Mouse (Mus musculus) lung, embryonic 16.5 days (tissue): Measurements from ENCODE around the gene Sdk2. TPM values are rescaled to one million over a fixed set of nuclear protein-coding genes. Genes with fewer than 3 reads are reported as not detected.

ENCODE experiments used
- ATAC-seq: fragments of 200-750 bp; cut with Nextera tagmentation; 2 replicates; pipeline ENCODE4 v1.8.0; 2017; ENCODE audit warnings: low read depth, mild to moderate bottlenecking, moderate library complexity
- H3K27ac ChIP-seq: fragments of 300-500 bp; sonication (generic); 2 replicates; pipeline ENCODE4 v1.5.1; 2014; ENCODE audit warnings: mild to moderate bottlenecking, control low read depth, low read length
- H3K27me3 ChIP-seq: fragments of 300-500 bp; sonication (generic); 2 replicates; pipeline ENCODE4 v1.6.1; 2014; ENCODE audit warnings: low read depth, low read length, mixed read lengths; ENCODE audit not compliant: control insufficient read depth, insufficient read depth
- H3K36me3 ChIP-seq: fragments of 300-500 bp; sonication (generic); 2 replicates; pipeline ENCODE4 v1.6.1; 2014; ENCODE audit warnings: low read length; ENCODE audit not compliant: control insufficient read depth, insufficient read depth
- H3K4me1 ChIP-seq: fragments of 300-500 bp; sonication (generic); replicated peaks from 2 replicates; pipeline ENCODE4 v1.6.1; 2014; ENCODE audit warnings: low read length, mixed read lengths; ENCODE audit not compliant: control insufficient read depth, insufficient read depth
- H3K4me2 ChIP-seq: fragments of 300-500 bp; sonication (generic); 2 replicates; pipeline ENCODE4 v1.6.1; 2014; ENCODE audit warnings: low read depth, low read length, control low read depth
- H3K4me3 ChIP-seq: fragments of 300-500 bp; sonication (generic); 2 replicates; pipeline ENCODE4 v1.5.1; 2014; ENCODE audit warnings: mild to moderate bottlenecking, low read length, control low read depth
- H3K9ac ChIP-seq: fragments of 300-500 bp; sonication (generic); 2 replicates; pipeline ENCODE4 v1.6.1; 2014; ENCODE audit warnings: low read length, control low read depth
- H3K9me3 ChIP-seq: fragments of 300-500 bp; sonication (generic); 2 replicates; pipeline ENCODE4 v1.6.1; 2016; ENCODE audit warnings: low read length; ENCODE audit not compliant: control insufficient read depth
- whole genome bisulfite sequencing: fragments of 180-500 bp; shearing (Covaris S2); extraction: QIAGEN DNeasy Blood & Tissue Kit; methylation state at CpG from one replicate; pipeline ENCODE4 v1.1.7; 2014; 5-methylcytosine and 5-hydroxymethylcytosine counted together
- polyA plus RNA-seq: library from polyadenylated mRNA; unstranded; fragments of >200 nt; fragmentation: Nextera tagmentation; extraction: Ambion mirVana; gene quantifications from 2 replicates; pipeline ENCODE4 v1.2.1, GENCODE M21; 2015

Sdk2 gene
- polyA plus RNA-seq, 1 experiment from 2014 or later, result 2.1 TPM

DNA sequence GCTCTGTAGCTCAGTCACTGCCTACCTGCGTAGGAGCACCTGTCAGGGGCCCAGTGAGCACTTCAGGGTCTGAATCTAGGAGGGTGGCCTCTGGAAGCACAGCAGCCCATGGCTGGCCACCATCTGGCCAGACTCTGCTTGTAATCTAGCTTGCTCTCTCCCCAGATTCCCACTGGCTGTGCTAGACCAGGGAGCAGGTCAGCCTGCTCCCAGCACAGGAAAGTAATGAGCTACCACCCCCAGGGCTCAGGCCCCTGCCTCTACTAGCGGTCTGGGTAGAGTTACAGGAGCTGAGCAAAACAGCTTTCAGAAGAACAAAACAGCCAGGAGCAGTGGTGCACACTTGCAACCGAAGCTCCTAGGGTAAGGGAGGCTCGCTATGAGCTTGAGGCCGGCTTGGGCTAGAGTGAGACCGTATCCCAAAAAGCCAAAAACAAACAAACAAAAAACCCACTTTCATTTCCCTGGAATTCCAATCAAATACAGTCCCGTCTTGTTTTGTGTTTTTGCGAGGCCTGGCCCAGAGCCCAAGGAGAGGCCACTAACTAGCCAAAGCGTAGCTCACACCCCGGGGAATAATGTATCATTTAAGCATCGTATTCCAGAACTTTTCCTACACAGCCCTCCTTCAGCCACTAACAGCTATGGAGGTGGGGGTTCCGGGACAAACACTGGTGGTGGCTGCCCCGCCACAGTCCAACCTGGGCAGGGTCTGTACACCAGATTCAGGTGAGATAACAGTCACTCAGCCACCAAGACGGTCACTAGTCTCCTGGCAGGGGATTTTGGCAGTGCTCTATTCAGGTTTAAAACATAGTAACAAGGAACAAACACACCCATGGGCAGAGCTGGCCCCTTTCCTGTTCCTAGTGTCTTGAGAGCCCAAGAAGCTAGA lies 339.6 kb downstream of the Sdk2 start:
- 56% methylated on average over 14 of the region's 14 CpGs for WGBS
- H3K4me1 ChIP-seq, result peaks cover 51% of the 10 kb centered on the region

More for the DNA sequence above, 339.6 kb downstream of the Sdk2 start:
- Histone ChIP-seq H3K4me2 (no peak overlapping the region), H3K9me3 (no peaks in the 10 kb centered on the region), H3K36me3 (peaks cover 31% of the 10 kb centered on the region), H3K27ac (peak overlapping the region; percentile 32; the same call in 1 of the 2 replicates), H3K27me3 (no peaks in the 10 kb centered on the region), H3K4me3 (no peak overlapping the region), H3K9ac (no peak overlapping the region)
- no peak for ATAC-seq
